Mouse (Mus musculus) forebrain, embryonic 15.5 days (tissue): ENCODE data around the gene Atxn7l3. TPM values are rescaled to one million over a fixed set of nuclear protein-coding genes. Genes with fewer than 3 reads are reported as not detected.
A peak's percentile ranks its signal among the peaks of the same experiment; 100 is the strongest.

Experiments
- ATAC-seq: fragments of 200-750 bp; cut with Nextera tagmentation; replicated peaks from 2 replicates; pipeline ENCODE4 v1.8.0; 2017; ENCODE audit warnings: mild to moderate bottlenecking, moderate TSS enrichment, moderate library complexity
- H3K27ac ChIP-seq: fragments of 300-500 bp; sonication (generic); replicated peaks from 2 replicates; pipeline ENCODE4 v1.5.1; 2015; ENCODE audit warnings: mild to moderate bottlenecking, inconsistent platforms
- H3K27me3 ChIP-seq: fragments of 300-500 bp; sonication (generic); 2 replicates; pipeline ENCODE4 v1.6.1; 2015; ENCODE audit warnings: inconsistent platforms
- H3K36me3 ChIP-seq: fragments of 300-500 bp; sonication (generic); 2 replicates; pipeline ENCODE4 v1.6.1; 2015; ENCODE audit warnings: mild to moderate bottlenecking, inconsistent platforms
- H3K4me1 ChIP-seq: fragments of 300-500 bp; sonication (generic); 2 replicates; pipeline ENCODE4 v1.6.1; 2015; ENCODE audit warnings: inconsistent platforms
- H3K4me2 ChIP-seq: fragments of 300-500 bp; sonication (generic); replicated peaks from 2 replicates; pipeline ENCODE4 v1.6.1; 2015; ENCODE audit warnings: mild to moderate bottlenecking, inconsistent platforms
- H3K4me3 ChIP-seq: fragments of 300-500 bp; sonication (generic); 2 replicates; pipeline ENCODE4 v1.5.1; 2015; ENCODE audit warnings: mild to moderate bottlenecking, inconsistent platforms
- H3K9ac ChIP-seq: fragments of 300-500 bp; sonication (generic); replicated peaks from 2 replicates; pipeline ENCODE4 v1.6.1; 2015; ENCODE audit warnings: mild to moderate bottlenecking, inconsistent platforms
- H3K9me3 ChIP-seq: fragments of 300-500 bp; sonication (generic); 2 replicates; pipeline ENCODE4 v1.6.1; 2016; ENCODE audit warnings: inconsistent platforms
- WGBS: fragments of 180-500 bp; shearing (Covaris S2); methylation state at CpG from one replicate; pipeline ENCODE4 v1.1.7; 2015; ENCODE audit warnings: mixed read lengths; 5-methylcytosine and 5-hydroxymethylcytosine counted together
- polyA plus RNA-seq: library from polyadenylated mRNA; unstranded; fragments of >200 nt; fragmentation: Nextera tagmentation; extraction: Ambion mirVana; gene quantifications from 2 replicates; pipeline ENCODE4 v1.2.1, GENCODE M21; 2015

Atxn7l3 gene
- polyA plus RNA-seq, 1 experiment from 2014 or later: 29.5 TPM

DNA sequence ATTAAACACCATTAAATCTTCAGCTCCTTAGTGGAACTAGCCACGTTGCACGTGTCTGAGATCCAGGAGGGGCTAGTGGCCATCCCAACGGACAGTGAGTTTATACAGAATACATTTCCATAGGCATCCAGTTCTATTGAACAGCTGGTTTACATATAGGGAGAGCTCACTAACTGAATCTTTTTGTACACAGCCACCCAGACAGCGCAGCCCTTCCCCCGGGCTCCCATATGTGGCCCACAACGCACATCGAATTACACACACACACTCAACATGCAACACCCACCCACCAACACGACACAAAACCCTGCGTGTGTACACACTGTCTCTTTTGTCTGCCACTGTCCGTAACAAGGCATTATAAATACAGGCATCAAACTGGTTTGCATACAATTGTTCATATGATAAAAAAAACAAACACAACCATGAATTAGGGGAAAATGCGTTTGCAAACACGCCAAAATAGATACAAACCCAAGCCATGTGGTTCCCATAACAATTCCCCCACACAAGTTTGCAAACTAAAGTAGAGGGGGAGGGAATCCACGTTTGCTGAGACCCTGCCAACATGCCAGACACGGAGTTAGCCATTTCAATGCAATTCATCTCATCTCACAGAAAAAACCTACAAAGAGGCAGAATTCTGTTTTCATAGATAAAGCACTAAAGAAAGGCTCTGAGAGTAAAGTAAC lies 50.7 kb downstream of the Atxn7l3 start:
- Histone ChIP-seq H3K4me3 (peak overlapping the region; percentile 37), H3K27me3 (no peaks in the 10 kb centered on the region), H3K9me3 (no peaks in the 10 kb centered on the region), H3K4me2 (peak overlapping the region; percentile 70), H3K27ac (peak overlapping the region; percentile 69), H3K36me3 (no peaks in the 10 kb centered on the region), H3K9ac (peak overlapping the region; percentile 48; the same call in 1 of the 2 replicates), H3K4me1 (peaks cover 26% of the 10 kb centered on the region)
- 35% methylated on average over 14 of the region's 14 CpGs for WGBS
- ATAC-seq: no peak

DNA sequence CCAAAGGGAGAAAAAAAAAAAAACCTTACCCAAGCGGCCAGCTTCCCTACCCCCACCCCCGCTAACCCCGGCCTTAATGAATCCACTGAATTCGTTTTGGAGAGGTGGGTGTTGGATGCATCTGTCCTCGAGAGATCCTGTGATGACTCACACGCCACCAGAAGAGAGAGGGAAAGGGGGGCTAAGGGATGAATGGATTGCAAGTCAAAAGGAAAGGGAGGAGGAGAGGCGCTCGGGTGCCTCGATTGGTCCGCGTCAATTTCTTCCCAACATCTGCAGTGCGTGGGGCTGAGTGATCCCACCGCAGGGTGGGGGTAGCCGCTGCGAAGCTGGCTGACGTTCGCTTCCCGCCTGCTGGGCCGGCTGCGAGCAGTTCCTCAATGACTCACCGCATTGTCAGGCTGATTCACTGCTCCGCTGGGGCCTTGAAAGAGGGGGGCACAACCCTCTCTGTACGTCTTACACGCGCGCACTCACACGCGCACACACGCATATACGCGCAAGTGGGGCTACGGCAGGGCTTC lies 51.4 kb downstream of the Atxn7l3 start:
- H3K4me3 ChIP-seq: peak overlapping the region; percentile 37
- H3K27ac ChIP-seq: peak overlapping the region; percentile 69
- H3K4me1 ChIP-seq: peaks cover 26% of the 10 kb centered on the region
- no peaks in the 10 kb centered on the region for H3K27me3 ChIP-seq
- H3K9me3 ChIP-seq: no peaks in the 10 kb centered on the region
- no peaks in the 10 kb centered on the region for H3K36me3 ChIP-seq
- under 1% methylated on average over 32 of the region's 32 CpGs for WGBS
- peak overlapping the region; percentile 70 for H3K4me2 ChIP-seq
- ATAC-seq: peak; percentile 75
- H3K9ac ChIP-seq: peak overlapping the region; percentile 48

DNA sequence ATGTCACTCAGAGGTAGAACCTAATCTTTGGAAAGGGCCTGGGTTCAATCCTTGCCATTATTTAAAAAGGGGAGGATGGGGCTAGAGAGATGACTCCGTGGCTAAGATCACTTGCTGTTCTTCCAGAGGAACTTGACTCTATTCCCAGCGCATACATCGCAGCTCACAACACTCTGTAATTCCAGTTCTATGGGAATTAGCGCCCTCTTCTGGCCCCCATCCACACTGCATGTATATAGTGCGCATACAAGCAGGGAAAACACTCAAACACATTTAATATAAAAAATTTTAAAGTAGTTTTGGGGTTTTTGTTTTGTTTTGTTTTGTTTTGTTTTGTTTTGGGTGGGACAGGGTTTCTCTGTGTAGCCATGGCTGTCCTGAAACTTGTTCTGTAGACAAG lies 54.6 kb downstream of the Atxn7l3 start:
- H3K36me3 ChIP-seq: no peaks in the 10 kb centered on the region
- H3K4me2 ChIP-seq: no peak overlapping the region
- H3K4me1 ChIP-seq: peaks cover 15% of the 10 kb centered on the region
- no peak overlapping the region for H3K27ac ChIP-seq
- no peak overlapping the region for H3K4me3 ChIP-seq
- H3K9ac ChIP-seq: no peak overlapping the region
- 53% methylated on average over 5 of the region's 5 CpGs for WGBS
- no peaks in the 10 kb centered on the region for H3K9me3 ChIP-seq
- ATAC-seq: no peak
- H3K27me3 ChIP-seq: no peaks in the 10 kb centered on the region

DNA sequence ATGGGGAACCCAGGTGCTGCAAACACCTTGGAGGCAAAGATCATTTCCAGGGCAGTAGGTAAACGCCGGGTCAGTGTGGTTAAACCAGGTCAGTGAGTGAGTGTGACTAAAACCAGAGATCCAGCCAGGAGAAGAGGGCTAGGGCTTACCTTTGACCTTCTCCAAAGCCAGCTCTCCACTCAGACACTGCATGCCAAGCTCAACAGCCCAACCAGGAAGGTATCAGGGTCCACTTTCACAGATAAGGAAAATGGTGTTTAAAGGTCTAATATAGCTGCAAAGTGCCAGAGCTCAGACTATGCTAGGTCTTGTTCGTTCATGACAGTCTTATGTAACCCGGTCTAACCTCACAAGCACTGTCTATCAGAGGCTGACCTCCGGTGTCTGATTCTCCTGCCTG lies 55.2 kb downstream of the Atxn7l3 start:
- Histone ChIP-seq H3K27me3 (no peaks in the 10 kb centered on the region), H3K27ac (no peak overlapping the region), H3K4me2 (no peak overlapping the region), H3K9me3 (no peaks in the 10 kb centered on the region), H3K4me3 (no peak overlapping the region), H3K9ac (no peak overlapping the region), H3K4me1 (peaks cover 15% of the 10 kb centered on the region), H3K36me3 (no peaks in the 10 kb centered on the region)
- no peak for ATAC-seq
- WGBS: 89% methylated on average over 5 of the region's 5 CpGs

DNA sequence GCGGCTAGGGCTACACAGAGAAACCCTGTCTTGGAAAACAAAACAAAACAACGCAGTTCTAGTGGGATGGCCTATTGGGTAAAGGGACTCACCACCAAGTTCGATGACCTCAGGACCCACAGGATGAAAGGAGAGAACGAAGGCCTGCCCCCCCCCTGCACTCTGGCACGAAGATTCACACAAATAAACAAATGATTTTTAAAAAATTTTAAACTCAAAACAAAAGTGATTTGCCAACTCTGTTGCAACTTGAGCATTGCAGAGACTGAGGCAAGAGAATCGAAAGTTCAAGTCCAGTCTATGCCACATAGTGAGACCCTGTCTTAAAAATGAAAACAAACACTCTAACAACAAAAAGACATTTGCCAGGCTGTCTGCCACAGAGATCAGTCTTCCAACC lies 55.8 kb downstream of the Atxn7l3 start:
- Histone ChIP-seq H3K27me3 (no peaks in the 10 kb centered on the region), H3K4me3 (no peak overlapping the region), H3K27ac (no peak overlapping the region), H3K9ac (no peak overlapping the region), H3K9me3 (no peaks in the 10 kb centered on the region), H3K36me3 (no peaks in the 10 kb centered on the region), H3K4me1 (peaks cover 11% of the 10 kb centered on the region), H3K4me2 (no peak overlapping the region)
- 87% methylated on average over 6 of the region's 6 CpGs for WGBS
- ATAC-seq: no peak

Other genes starting within 250 kb of the Atxn7l3 start
- gene Mpp2, start 208.1 kb downstream of the Atxn7l3 start, polyA plus RNA-seq: 19.3 and 22.7 TPM in 2 replicates
- not detected in 2 replicates for gene Ppy, start 195.3 kb downstream of the Atxn7l3 start, polyA plus RNA-seq
- not detected in 2 replicates for gene Pyy, start 188.8 kb downstream of the Atxn7l3 start, polyA plus RNA-seq
- gene Nags, start 151.1 kb downstream of the Atxn7l3 start, polyA plus RNA-seq: 0.10 and 0.14 TPM in 2 replicates
- 37.4 and 41.6 TPM in 2 replicates for gene Tmem101, start 140.2 kb downstream of the Atxn7l3 start, polyA plus RNA-seq
- gene Lsm12, start 111.3 kb downstream of the Atxn7l3 start, polyA plus RNA-seq: 114 and 118 TPM in 2 replicates
- 21.5 and 23.7 TPM in 2 replicates for gene G6pc3, start 107.0 kb downstream of the Atxn7l3 start, polyA plus RNA-seq
- 127 and 129 TPM in 2 replicates for gene Hdac5, start 66.5 kb downstream of the Atxn7l3 start, polyA plus RNA-seq
- 5.6 and 7.0 TPM in 2 replicates for gene BC030867, start 47.7 kb downstream of the Atxn7l3 start, polyA plus RNA-seq
- not detected in 2 replicates for gene Asb16, start 27.9 kb downstream of the Atxn7l3 start, polyA plus RNA-seq
- 73.1 and 73.4 TPM in 2 replicates for gene Tmub2, start 11.7 kb downstream of the Atxn7l3 start, polyA plus RNA-seq
- 105 and 107 TPM in 2 replicates for gene Ubtf, start 23.1 kb upstream of the Atxn7l3 start, polyA plus RNA-seq
- gene Slc4a1, start 69.6 kb upstream of the Atxn7l3 start, polyA plus RNA-seq: 1.9 and 2.6 TPM in 2 replicates
- 149 and 150 TPM in 2 replicates for gene Rundc3a, start 96.8 kb upstream of the Atxn7l3 start, polyA plus RNA-seq
- 144 TPM in 2 replicates for gene Slc25a39, start 111.3 kb upstream of the Atxn7l3 start, polyA plus RNA-seq
- 61.8 and 62.0 TPM in 2 replicates for gene Grn, start 133.7 kb upstream of the Atxn7l3 start, polyA plus RNA-seq
- gene Fam171a2, start 151.1 kb upstream of the Atxn7l3 start, polyA plus RNA-seq: 22.5 and 24.3 TPM in 2 replicates
- gene Itga2b, start 173.5 kb upstream of the Atxn7l3 start, polyA plus RNA-seq: 4.0 and 4.7 TPM in 2 replicates